Mouse (Mus musculus) heart, embryonic 12.5 days (tissue): ENCODE measurements around the gene C87436. TPM values are rescaled to one million over a fixed set of nuclear protein-coding genes. Genes with fewer than 3 reads are reported as not detected.
"Not testable (repeated sequence)": the region's sequence is repeated elsewhere in the genome, so short reads cannot be mapped to it uniquely, and the experiment has no call there.

Source experiments
- ATAC-seq: fragments of 200-750 bp; cut with Nextera tagmentation; 2 replicates; pipeline ENCODE4 v1.8.0; 2017; ENCODE audit warnings: moderate TSS enrichment, moderate library complexity; ENCODE audit not compliant: insufficient number of reproducible peaks, low FRiP score
- H3K27ac ChIP-seq: fragments of 300-500 bp; sonication (generic); 2 replicates; pipeline ENCODE4 v1.5.1; 2016; ENCODE audit warnings: mild to moderate bottlenecking, moderate library complexity; ENCODE audit not compliant: poor library complexity, severe bottlenecking
- H3K27me3 ChIP-seq: fragments of 300-500 bp; sonication (generic); replicated peaks from 2 replicates; pipeline ENCODE4 v1.6.1; 2016; ENCODE audit warnings: mild to moderate bottlenecking, moderate library complexity
- H3K36me3 ChIP-seq: fragments of 300-500 bp; sonication (generic); 2 replicates; pipeline ENCODE4 v1.6.1; 2016; ENCODE audit warnings: mild to moderate bottlenecking, moderate library complexity
- H3K4me1 ChIP-seq: fragments of 300-500 bp; sonication (generic); replicated peaks from 2 replicates; pipeline ENCODE4 v1.6.1; 2016; ENCODE audit warnings: mild to moderate bottlenecking
- H3K4me2 ChIP-seq: fragments of 300-500 bp; sonication (generic); 2 replicates; pipeline ENCODE4 v1.6.1; 2016; ENCODE audit warnings: mild to moderate bottlenecking, moderate library complexity
- H3K4me3 ChIP-seq: fragments of 300-500 bp; sonication (generic); 2 replicates; pipeline ENCODE4 v1.5.1; 2016; ENCODE audit warnings: mild to moderate bottlenecking
- H3K9ac ChIP-seq: fragments of 300-500 bp; sonication (generic); 2 replicates; pipeline ENCODE4 v1.6.1; 2016; ENCODE audit warnings: mild to moderate bottlenecking, moderate library complexity
- H3K9me3 ChIP-seq: fragments of 300-500 bp; sonication (generic); replicated peaks from 2 replicates; pipeline ENCODE4 v1.6.1; 2016; ENCODE audit warnings: mild to moderate bottlenecking, moderate library complexity
- WGBS: fragments of 180-500 bp; shearing (Covaris S2); methylation state at CpG from one replicate; pipeline ENCODE4 v1.1.7; 2016; 5-methylcytosine and 5-hydroxymethylcytosine counted together
- polyA plus RNA-seq: library from polyadenylated mRNA; unstranded; fragments of >200 nt; fragmentation: Nextera tagmentation; extraction: Ambion mirVana; gene quantifications from 2 replicates; pipeline ENCODE4 v1.2.1, GENCODE M21; 2016

The C87436 gene
- polyA plus RNA-seq, 1 experiment from 2014 or later: 16.2 TPM

DNA sequence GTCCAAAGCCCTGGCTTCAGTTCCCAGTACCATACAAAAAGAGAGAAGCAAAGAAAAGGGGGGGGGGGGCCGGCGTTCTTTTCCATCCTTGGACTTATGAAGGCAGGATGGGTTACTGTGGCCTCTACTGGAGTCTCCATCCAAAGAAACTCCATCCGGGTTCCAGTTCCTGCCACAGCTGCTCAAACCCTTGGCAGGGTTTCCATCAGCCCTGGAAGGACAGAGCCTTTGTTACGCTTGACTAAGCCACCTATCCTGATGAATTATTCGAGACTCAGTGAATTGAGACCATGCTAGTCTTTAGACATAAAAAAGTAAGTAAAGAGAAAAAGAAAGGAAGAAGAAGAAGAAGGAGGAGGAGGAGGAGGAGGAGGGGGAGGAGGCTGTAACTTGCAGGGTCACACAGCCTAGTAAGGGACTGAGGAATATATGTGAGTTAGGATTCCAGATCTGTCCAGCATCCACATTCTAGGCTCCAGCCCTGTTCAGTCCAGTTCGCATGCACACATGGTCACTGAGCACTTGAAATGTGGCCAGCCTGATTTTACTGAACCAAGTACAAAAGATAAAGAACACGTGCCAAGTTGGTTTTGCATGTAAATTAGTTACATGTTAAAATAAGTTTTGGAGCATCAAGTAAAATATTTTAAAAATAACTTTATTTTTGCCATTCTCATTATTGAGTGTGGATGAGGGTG lies 47.9 kb downstream of the C87436 start:
- H3K4me3 ChIP-seq: no peak overlapping the region
- no peak overlapping the region for H3K27ac ChIP-seq
- H3K9me3 ChIP-seq: no peaks in the 10 kb centered on the region
- no peak for ATAC-seq
- H3K9ac ChIP-seq: no peak overlapping the region
- H3K36me3 ChIP-seq: no peaks in the 10 kb centered on the region
- H3K4me1 ChIP-seq: peaks cover 32% of the 10 kb centered on the region
- H3K27me3 ChIP-seq: no peaks in the 10 kb centered on the region
- WGBS: 79% methylated on average over 7 of the region's 7 CpGs
- no peak overlapping the region for H3K4me2 ChIP-seq

DNA sequence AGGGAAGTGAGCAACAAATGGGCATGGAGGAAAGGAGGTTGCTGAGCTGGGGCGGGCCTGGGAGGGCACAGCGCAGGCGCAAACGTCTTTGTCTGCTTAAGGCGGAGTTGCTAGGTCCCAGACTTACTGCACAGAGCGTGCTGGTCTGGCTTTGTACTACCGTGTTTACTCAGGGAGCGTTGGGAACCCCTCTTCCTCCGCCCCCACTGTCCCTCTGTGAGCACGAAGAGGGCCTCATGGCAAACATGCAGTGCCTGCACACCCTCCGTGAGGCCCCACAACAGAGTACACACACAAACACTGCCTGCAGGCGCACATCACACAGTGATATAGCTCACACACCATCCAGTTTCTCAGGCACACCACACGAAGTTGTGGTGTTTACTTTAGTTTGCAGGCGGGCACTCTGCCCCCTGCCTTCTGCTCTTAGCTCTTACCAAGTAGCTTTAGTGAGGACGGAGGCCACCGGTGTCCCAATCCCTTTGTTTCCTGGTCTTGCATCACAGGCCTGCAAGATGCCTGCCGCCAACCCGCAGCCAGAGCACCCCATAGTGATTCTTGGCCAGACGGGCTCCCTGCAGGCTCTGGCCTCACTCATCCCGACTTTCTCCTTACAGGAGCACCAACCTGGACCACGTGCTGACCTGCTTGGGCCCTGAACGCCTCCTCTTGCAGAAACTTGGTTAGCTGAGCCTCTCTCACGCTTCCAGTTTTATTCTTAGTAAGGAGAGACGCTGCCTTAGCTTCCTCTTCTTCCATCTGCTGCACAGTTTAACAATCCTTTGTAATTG lies 49.4 kb downstream of the C87436 start:
- Histone ChIP-seq H3K4me1 (peaks cover 23% of the 10 kb centered on the region), H3K9me3 (no peaks in the 10 kb centered on the region), H3K27ac (peak overlapping the region; percentile 96), H3K4me2 (peak overlapping the region; percentile 65), H3K9ac (peak overlapping the region; percentile 64), H3K4me3 (peak overlapping the region; percentile 14), H3K27me3 (no peaks in the 10 kb centered on the region), H3K36me3 (no peaks in the 10 kb centered on the region)
- 7% methylated on average over 24 of the region's 24 CpGs for WGBS
- peak; percentile 86 for ATAC-seq

- H3K4me3 ChIP-seq: no peak overlapping the region
- H3K9ac ChIP-seq: peak overlapping the region; percentile 64
- peaks cover 23% of the 10 kb centered on the region for H3K4me1 ChIP-seq
- 28% methylated on average over 3 of the region's 3 CpGs for WGBS
- peak overlapping the region; percentile 96 for H3K27ac ChIP-seq
- peak overlapping the region; percentile 65 for H3K4me2 ChIP-seq
- no peaks in the 10 kb centered on the region for H3K27me3 ChIP-seq
- H3K36me3 ChIP-seq: no peaks in the 10 kb centered on the region
- no peaks in the 10 kb centered on the region for H3K9me3 ChIP-seq
- no peak for ATAC-seq
Observed at GRCm38 (mm10) chr6:86488149-86488485, 49.9 kb downstream of the C87436 start.

DNA sequence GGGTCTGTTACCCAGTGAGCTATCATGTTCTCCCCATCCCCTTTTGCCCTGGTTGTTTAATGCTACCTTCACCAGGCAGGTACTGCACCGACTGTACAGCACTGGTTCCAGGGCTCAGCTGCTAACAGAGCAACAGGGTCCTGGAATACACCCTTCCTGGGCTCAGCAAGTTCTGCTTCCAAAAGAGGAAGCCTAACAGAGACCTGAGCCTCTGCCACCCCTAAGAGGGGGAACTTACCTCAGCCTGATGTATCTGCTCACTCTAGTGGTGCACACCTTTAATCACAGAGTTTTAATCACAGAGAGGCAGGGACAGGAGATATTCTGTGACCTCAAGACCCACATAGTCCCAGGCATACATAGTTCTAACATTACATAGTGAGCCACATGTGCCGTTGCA lies 51.8 kb downstream of the C87436 start:
- peaks cover 24% of the 10 kb centered on the region for H3K4me1 ChIP-seq
- H3K9ac ChIP-seq: no peak overlapping the region
- no peak overlapping the region for H3K4me3 ChIP-seq
- no peak overlapping the region for H3K27ac ChIP-seq
- H3K4me2 ChIP-seq: no peak overlapping the region
- 93% methylated on average over 2 of the region's 2 CpGs for WGBS
- no peaks in the 10 kb centered on the region for H3K27me3 ChIP-seq
- H3K9me3 ChIP-seq: peaks cover 2% of the 10 kb centered on the region
- ATAC-seq: no peak
- H3K36me3 ChIP-seq: no peaks in the 10 kb centered on the region

- H3K36me3 ChIP-seq, H3K9me3 ChIP-seq, H3K27ac ChIP-seq, H3K4me3 ChIP-seq, ATAC-seq, H3K4me2 ChIP-seq, H3K9ac ChIP-seq, H3K27me3 ChIP-seq: not testable (repeated sequence)
- 90% methylated on average over 8 of the region's 8 CpGs for whole genome bisulfite sequencing
- peaks cover 24% of the 10 kb centered on the region for H3K4me1 ChIP-seq
Observed at GRCm38 (mm10) chr6:86490413-86490812, 52.2 kb downstream of the C87436 start.

DNA sequence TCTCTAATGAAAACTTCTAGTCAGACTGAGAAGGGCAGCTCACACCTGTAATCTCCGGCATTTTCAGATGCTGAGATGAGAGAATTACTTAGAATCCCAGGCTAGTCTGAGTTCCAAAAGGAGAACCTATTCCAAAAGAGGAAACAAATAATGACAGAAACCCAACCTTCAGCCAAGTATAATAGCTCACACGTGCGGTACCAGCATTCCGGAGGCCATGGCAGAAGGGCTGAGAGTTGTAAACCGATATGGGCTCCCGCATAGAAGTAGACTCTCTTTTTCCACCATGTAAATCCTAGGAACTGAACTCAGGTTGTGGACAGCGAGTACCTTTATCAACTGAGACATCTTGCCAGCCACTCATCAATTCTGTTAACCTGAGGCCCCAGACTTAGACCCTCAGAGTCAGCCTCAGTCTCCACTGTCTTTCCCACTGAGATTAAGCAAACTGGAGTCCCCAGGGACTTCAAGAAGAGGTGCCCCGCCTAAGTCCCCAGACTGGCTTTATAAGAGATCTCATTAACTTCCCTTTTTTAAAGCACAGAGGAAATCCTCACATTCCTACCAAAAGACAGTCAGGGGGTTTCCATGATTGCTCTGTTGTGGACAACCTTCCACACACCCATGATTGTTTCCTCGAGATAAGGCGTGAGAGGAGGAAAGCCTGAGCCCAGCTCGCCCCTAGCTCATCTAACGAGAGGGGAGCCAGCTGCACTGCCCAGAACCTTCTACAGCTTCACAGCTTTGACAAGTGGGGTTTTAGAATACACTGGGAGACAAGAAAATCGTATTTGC lies 55.5 kb downstream of the C87436 start:
- H3K9me3 ChIP-seq: peaks cover 4% of the 10 kb centered on the region
- no peak overlapping the region for H3K27ac ChIP-seq
- no peak overlapping the region for H3K4me3 ChIP-seq
- ATAC-seq: no peak
- H3K36me3 ChIP-seq: no peaks in the 10 kb centered on the region
- peaks cover 26% of the 10 kb centered on the region for H3K4me1 ChIP-seq
- H3K4me2 ChIP-seq: no peak overlapping the region
- no peak overlapping the region for H3K9ac ChIP-seq
- WGBS: 56% methylated on average over 13 of the region's 13 CpGs
- H3K27me3 ChIP-seq: no peaks in the 10 kb centered on the region

DNA sequence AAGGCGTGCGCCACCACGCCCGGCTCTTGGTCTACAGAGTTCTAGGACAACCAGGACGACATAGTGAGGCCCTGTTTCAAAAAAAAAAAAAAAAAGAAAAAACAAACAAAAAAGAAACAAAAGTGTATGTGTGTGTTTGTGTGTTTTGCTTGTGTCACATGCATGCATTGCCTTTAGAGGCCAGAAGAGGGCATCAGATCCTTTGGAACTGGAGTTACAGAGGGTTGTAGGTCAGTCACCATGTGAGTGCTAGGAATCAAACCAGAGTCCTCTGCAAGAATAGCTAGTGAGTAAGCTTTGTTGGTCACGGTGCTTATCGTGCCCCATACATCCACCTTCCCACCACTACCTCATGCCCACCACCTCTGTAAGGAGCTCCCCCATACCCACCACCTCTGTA lies 56.6 kb downstream of the C87436 start:
- Histone ChIP-seq H3K9ac (no peak overlapping the region), H3K4me3 (no peak overlapping the region), H3K4me2 (no peak overlapping the region), H3K27me3 (no peaks in the 10 kb centered on the region), H3K4me1 (peaks cover 32% of the 10 kb centered on the region), H3K27ac (no peak overlapping the region), H3K36me3 (no peaks in the 10 kb centered on the region), H3K9me3 (peaks cover 4% of the 10 kb centered on the region)
- WGBS: 86% methylated on average over 7 of the region's 7 CpGs
- ATAC-seq: no peak

- H3K4me3 ChIP-seq: no peak overlapping the region
- H3K4me2 ChIP-seq: no peak overlapping the region
- 48% methylated on average over 3 of the region's 3 CpGs for WGBS
- no peaks in the 10 kb centered on the region for H3K27me3 ChIP-seq
- H3K9ac ChIP-seq: no peak overlapping the region
- ATAC-seq: no peak
- no peak overlapping the region for H3K27ac ChIP-seq
- H3K9me3 ChIP-seq: peaks cover 4% of the 10 kb centered on the region
- H3K4me1 ChIP-seq: peaks cover 32% of the 10 kb centered on the region
- H3K36me3 ChIP-seq: no peaks in the 10 kb centered on the region
Observed at GRCm38 (mm10) chr6:86495661-86496060, 57.5 kb downstream of the C87436 start.

GRCm38 (mm10) chr6:86496127-86496526 lies 58.0 kb downstream of the C87436 start:
- Histone ChIP-seq H3K4me3 (no peak overlapping the region), H3K27ac (no peak overlapping the region), H3K9ac (no peak overlapping the region), H3K4me2 (no peak overlapping the region), H3K9me3 (peaks cover 4% of the 10 kb centered on the region), H3K36me3 (no peaks in the 10 kb centered on the region), H3K4me1 (peaks cover 32% of the 10 kb centered on the region), H3K27me3 (no peaks in the 10 kb centered on the region)
- WGBS: 83% methylated on average over 8 of the region's 8 CpGs
- no peak for ATAC-seq

DNA sequence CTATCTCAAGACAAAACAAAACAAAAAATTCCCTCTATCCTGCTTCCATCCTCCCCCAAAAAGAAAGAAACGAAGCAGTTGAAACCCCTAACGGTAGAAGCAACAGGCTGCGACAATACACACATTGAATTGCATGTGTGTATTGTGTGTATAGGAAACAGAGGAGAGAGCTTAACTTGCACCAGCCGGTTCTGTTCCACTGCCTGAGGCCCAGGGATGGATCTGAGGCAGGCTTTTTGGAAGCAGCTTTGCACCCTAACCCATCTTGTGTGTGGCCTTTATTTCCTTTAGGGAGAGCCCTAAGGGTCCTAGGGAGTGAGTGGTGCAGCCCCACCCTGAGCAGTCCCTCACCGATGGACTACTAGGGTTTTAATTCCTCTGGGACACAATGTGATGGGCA lies 58.4 kb downstream of the C87436 start:
- Histone ChIP-seq H3K9me3 (peaks cover 4% of the 10 kb centered on the region), H3K4me3 (peak overlapping the region; percentile 29; the same call in 1 of the 2 replicates), H3K4me2 (peak overlapping the region; percentile 63), H3K36me3 (no peaks in the 10 kb centered on the region), H3K4me1 (peaks cover 32% of the 10 kb centered on the region), H3K27ac (peak overlapping the region; percentile 63), H3K9ac (no peak overlapping the region), H3K27me3 (no peaks in the 10 kb centered on the region)
- WGBS: 74% methylated on average over 5 of the region's 5 CpGs
- no peak for ATAC-seq
